Mouse (Mus musculus) liver, embryonic 11.5 days (tissue): Measurements from ENCODE around the gene C1qtnf12. TPM values are rescaled to one million over a fixed set of nuclear protein-coding genes. Genes with fewer than 3 reads are reported as not detected.

Source experiments
- ATAC-seq: fragments of 200-750 bp; cut with Nextera tagmentation; replicated peaks from 2 replicates; pipeline ENCODE4 v1.8.0; 2017; ENCODE audit warnings: moderate number of reproducible peaks, mild to moderate bottlenecking, moderate TSS enrichment, moderate library complexity; ENCODE audit not compliant: low FRiP score
- DNase-seq: peaks from one replicate; pipeline ENCODE4 v3.0.0-alpha.2; 2017; ENCODE audit warnings: low spot score
- H3K27ac ChIP-seq: fragments of 300-500 bp; sonication (generic); 2 replicates; pipeline ENCODE4 v1.5.1; 2014; ENCODE audit warnings: mild to moderate bottlenecking, low read depth, low read length, control low read depth
- H3K27me3 ChIP-seq: fragments of 300-500 bp; sonication (generic); replicated peaks from 2 replicates; pipeline ENCODE4 v1.6.1; 2014; ENCODE audit warnings: low read length, mixed read lengths; ENCODE audit not compliant: control insufficient read depth, insufficient read depth
- H3K36me3 ChIP-seq: fragments of 300-500 bp; sonication (generic); 2 replicates; pipeline ENCODE4 v1.6.1; 2014; ENCODE audit warnings: mild to moderate bottlenecking, low read length, moderate library complexity, mixed read lengths; ENCODE audit not compliant: control insufficient read depth, insufficient read depth
- H3K4me1 ChIP-seq: fragments of 300-500 bp; sonication (generic); replicated peaks from 2 replicates; pipeline ENCODE4 v1.6.1; 2014; ENCODE audit warnings: low read length, mixed read lengths; ENCODE audit not compliant: control insufficient read depth, insufficient read depth
- H3K4me2 ChIP-seq: fragments of 300-500 bp; sonication (generic); 2 replicates; pipeline ENCODE4 v1.6.1; 2014; ENCODE audit warnings: mild to moderate bottlenecking, control low read depth, moderate library complexity
- H3K4me3 ChIP-seq: fragments of 300-500 bp; sonication (generic); 2 replicates; pipeline ENCODE4 v1.5.1; 2014; ENCODE audit warnings: low read depth, low read length, control low read depth
- H3K9ac ChIP-seq: fragments of 300-500 bp; sonication (generic); 2 replicates; pipeline ENCODE4 v1.6.1; 2014; ENCODE audit warnings: low read depth, low read length, control low read depth
- H3K9me3 ChIP-seq: fragments of 300-500 bp; sonication (generic); 2 replicates; pipeline ENCODE4 v1.6.1; 2016; ENCODE audit warnings: low read length, inconsistent platforms, mixed read lengths; ENCODE audit not compliant: control insufficient read depth
- WGBS: fragments of 180-500 bp; shearing (Covaris S2); extraction: QIAGEN DNeasy Blood & Tissue Kit; methylation state at CpG from one replicate; pipeline ENCODE4 v1.1.7; 2014; 5-methylcytosine and 5-hydroxymethylcytosine counted together
- polyA plus RNA-seq: library from polyadenylated mRNA; unstranded; fragments of >200 nt; fragmentation: Nextera tagmentation; extraction: Ambion mirVana; gene quantifications from 2 replicates; pipeline ENCODE4 v1.2.1, GENCODE M21; 2014

C1qtnf12 gene
- polyA plus RNA-seq, 1 experiment from 2014 or later: 59.0 TPM

- DNase-seq: peak; percentile 46
- Histone ChIP-seq H3K27me3 (no peaks in the 10 kb centered on the region), H3K9me3 (no peaks in the 10 kb centered on the region), H3K9ac (peak overlapping the region; percentile 87), H3K4me1 (peaks cover 56% of the 10 kb centered on the region), H3K4me3 (peak overlapping the region; percentile 76), H3K27ac (peak overlapping the region; percentile 93), H3K36me3 (peaks cover 3% of the 10 kb centered on the region; the same call in 1 of the 2 replicates), H3K4me2 (peak overlapping the region; percentile 100)
- WGBS: 74% methylated on average over 22 of the region's 22 CpGs
- ATAC-seq: no peak; the same call in 1 of the 2 replicates
Measured at GRCm38 (mm10) chr4:155991211-155991907, 29.2 kb downstream of the C1qtnf12 start.

GRCm38 (mm10) chr4:155991908-155992230 lies 29.8 kb downstream of the C1qtnf12 start:
- WGBS: 22% methylated on average over 37 of the region's 37 CpGs
- no peaks in the 10 kb centered on the region for H3K27me3 ChIP-seq
- H3K27ac ChIP-seq: peak overlapping the region; percentile 93
- peak overlapping the region; percentile 100 for H3K4me2 ChIP-seq
- H3K4me3 ChIP-seq: peak overlapping the region; percentile 76
- peak overlapping the region; percentile 87 for H3K9ac ChIP-seq
- ATAC-seq (peak; percentile 0; the same call in 1 of the 2 replicates), DNase-seq (no peak)
- peaks cover 56% of the 10 kb centered on the region for H3K4me1 ChIP-seq
- no peaks in the 10 kb centered on the region for H3K9me3 ChIP-seq
- H3K36me3 ChIP-seq: peaks cover 8% of the 10 kb centered on the region; the same call in 1 of the 2 replicates

DNA sequence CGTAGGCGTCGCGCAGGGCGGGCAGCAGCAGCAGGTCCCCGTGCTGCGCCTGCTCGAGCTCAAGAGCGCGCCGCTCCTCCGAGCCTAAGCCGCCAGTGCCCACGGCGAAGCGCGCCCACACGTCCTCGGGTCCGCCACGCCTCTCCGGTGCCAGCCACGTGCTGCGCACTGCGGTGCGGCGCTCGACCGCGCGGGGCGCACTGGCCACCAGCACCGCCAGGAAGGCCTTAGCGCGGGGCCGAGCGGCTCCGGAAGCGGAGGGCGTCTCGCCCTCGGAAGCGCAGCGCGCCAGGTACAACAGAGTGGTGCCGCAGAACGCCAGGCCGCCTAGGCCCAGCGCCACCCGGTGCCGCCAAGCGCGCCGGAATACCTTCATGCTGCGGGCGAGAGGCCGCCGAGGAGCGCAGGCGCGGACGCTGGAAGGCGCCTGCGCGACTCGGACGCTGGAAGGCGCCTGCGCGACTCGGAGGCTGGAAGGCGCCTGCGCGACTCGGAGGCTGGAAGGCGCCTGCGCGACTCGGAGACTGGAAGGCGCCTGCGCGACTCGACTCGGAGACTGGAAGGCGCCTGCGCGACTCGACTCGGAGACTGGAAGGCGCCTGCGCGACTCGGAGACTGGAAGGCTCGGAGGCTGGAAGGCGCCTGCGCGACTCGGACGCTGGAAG lies 30.3 kb downstream of the C1qtnf12 start, which contains the start of the genes B3galt6 and Sdf4:
Gene B3galt6 (minus strand): TSS at position 409 of the 665 bp plus-strand sequence.
Gene Sdf4 (plus strand): TSS at position 632 of the 665 bp plus-strand sequence.
- WGBS: under 1% methylated on average over 99 of the region's 99 CpGs
- peaks cover 56% of the 10 kb centered on the region for H3K4me1 ChIP-seq
- peak; percentile 77 for ATAC-seq

GRCm38 (mm10) chr4:155992906-155993547 lies 30.9 kb downstream of the C1qtnf12 start:
- DNase-seq (peak; percentile 96), ATAC-seq (peak; percentile 76)
- Histone ChIP-seq H3K36me3 (peaks cover 15% of the 10 kb centered on the region; the same call in 1 of the 2 replicates), H3K27me3 (no peaks in the 10 kb centered on the region), H3K9me3 (no peaks in the 10 kb centered on the region), H3K4me3 (peak overlapping the region; percentile 76), H3K9ac (peak overlapping the region; percentile 85), H3K4me2 (peak overlapping the region; percentile 100), H3K27ac (peak overlapping the region; percentile 88), H3K4me1 (peaks cover 52% of the 10 kb centered on the region)
- WGBS: under 1% methylated on average over 70 of the region's 70 CpGs

More for the DNA sequence above, 30.3 kb downstream of the C1qtnf12 start, which contains the start of the genes B3galt6 and Sdf4:
- Histone ChIP-seq H3K4me2 (peak within 1 kb of the TSS; percentile 100), H3K4me3 (peak within 1 kb of the TSS; percentile 76), H3K9me3 (no peaks in the 10 kb centered on the region), H3K9ac (peak within 1 kb of the TSS; percentile 87), H3K27me3 (no peaks in the 10 kb centered on the region), H3K36me3 (peaks cover 10% of the 10 kb centered on the region; the same call in 1 of the 2 replicates), H3K27ac (peak within 1 kb of the TSS; percentile 93)
- peak; percentile 87 for DNase-seq

DNA sequence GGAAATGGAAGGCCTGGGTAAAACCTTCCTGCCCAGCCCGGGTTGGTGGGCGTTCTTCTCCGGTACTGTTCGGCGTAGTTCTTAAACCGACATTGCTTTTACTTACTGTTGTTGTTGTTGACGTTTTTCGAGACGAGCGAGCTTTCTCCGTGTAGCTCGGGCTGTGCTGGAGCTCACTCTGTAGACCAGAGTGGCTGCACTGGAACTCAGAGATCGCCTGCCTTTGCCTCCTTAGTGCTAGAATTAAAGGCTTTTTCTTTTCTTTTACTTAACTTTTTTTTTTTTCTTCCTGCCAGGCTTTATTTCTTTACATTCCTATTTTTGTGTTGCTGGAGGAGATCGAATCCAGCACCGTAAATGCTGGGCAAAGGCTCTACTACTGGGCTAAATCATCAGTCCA lies 31.5 kb downstream of the C1qtnf12 start:
- H3K27me3 ChIP-seq: no peaks in the 10 kb centered on the region
- H3K27ac ChIP-seq: peak overlapping the region; percentile 88
- no peak for ATAC-seq
- peaks cover 46% of the 10 kb centered on the region for H3K4me1 ChIP-seq
- H3K4me3 ChIP-seq: peak overlapping the region; percentile 76
- DNase-seq: no peak
- 3% methylated on average over 15 of the region's 15 CpGs for WGBS
- H3K4me2 ChIP-seq: peak overlapping the region; percentile 81
- H3K36me3 ChIP-seq: peaks cover 21% of the 10 kb centered on the region; the same call in 1 of the 2 replicates
- peak overlapping the region; percentile 85 for H3K9ac ChIP-seq
- H3K9me3 ChIP-seq: no peaks in the 10 kb centered on the region

DNA sequence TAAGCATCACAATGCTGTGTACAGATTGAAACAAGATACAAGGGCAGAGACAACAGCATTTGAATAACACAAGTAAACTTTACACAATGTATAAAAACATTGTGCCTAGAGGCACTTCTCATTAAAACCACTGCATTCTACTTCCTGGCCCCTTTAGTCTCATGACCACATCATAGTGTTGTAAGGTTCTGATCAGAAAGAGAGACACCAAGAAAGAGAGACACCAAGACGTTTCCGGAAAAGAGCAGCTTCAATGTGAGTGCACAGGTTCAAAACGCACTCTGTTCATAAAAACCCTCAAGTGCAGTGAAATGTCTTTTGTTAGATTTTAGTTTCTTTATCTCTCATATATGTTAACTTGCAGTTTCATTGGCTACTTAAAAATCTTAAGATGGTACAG lies 42.0 kb downstream of the C1qtnf12 start:
- H3K4me3 ChIP-seq: no peak overlapping the region
- DNase-seq (no peak), ATAC-seq (no peak)
- no peaks in the 10 kb centered on the region for H3K27me3 ChIP-seq
- 91% methylated on average over 3 of the region's 3 CpGs for WGBS
- no peak overlapping the region for H3K4me2 ChIP-seq
- no peaks in the 10 kb centered on the region for H3K4me1 ChIP-seq
- no peak overlapping the region for H3K27ac ChIP-seq
- H3K36me3 ChIP-seq: peaks cover 51% of the 10 kb centered on the region
- H3K9me3 ChIP-seq: no peaks in the 10 kb centered on the region
- H3K9ac ChIP-seq: no peak overlapping the region

DNA sequence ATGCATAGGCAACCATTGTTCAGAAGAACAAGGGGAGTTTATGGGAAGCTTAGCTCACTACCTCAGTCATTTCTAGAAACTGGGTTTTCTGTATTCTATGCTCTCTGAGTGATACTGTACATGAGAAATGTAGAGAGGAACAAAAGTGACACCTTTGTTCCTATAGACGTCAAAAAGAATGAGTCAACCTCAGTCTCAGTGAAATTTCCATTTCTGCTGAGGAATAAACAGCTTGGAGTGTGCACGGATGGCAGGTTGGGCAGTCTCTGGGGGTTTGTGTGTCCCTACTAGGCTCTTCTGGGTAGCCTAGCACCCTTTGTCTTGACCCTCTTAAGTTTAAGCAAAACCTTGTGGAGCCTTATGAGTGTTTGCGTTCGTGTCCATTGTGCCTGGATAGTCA lies 46.3 kb downstream of the C1qtnf12 start:
- Histone ChIP-seq H3K4me3 (no peak overlapping the region), H3K4me2 (no peak overlapping the region), H3K36me3 (peaks cover 46% of the 10 kb centered on the region), H3K4me1 (no peaks in the 10 kb centered on the region), H3K9ac (no peak overlapping the region), H3K9me3 (no peaks in the 10 kb centered on the region), H3K27ac (no peak overlapping the region), H3K27me3 (no peaks in the 10 kb centered on the region)
- ATAC-seq: no peak
- 88% methylated on average over 4 of the region's 4 CpGs for WGBS
- no peak for DNase-seq

- 78% methylated on average over 8 of the region's 8 CpGs for WGBS
- DNase-seq (no peak), ATAC-seq (0 out of 2 replicates have a peak, but pooled peaks have one; percentile 9)
- H3K36me3 ChIP-seq: peaks cover 32% of the 10 kb centered on the region
- H3K4me3 ChIP-seq: no peak within 1 kb of the TSS
- H3K9ac ChIP-seq: no peak within 1 kb of the TSS
- no peaks in the 10 kb centered on the region for H3K9me3 ChIP-seq
- H3K27me3 ChIP-seq: no peaks in the 10 kb centered on the region
- H3K4me1 ChIP-seq: no peaks in the 10 kb centered on the region
- H3K27ac ChIP-seq: no peak within 1 kb of the TSS
- no peak within 1 kb of the TSS for H3K4me2 ChIP-seq
Measured at GRCm38 (mm10) chr4:156013637-156014036, 51.5 kb downstream of the C1qtnf12 start, which contains the start of gene Tnfrsf4. TSS of gene Tnfrsf4 (plus strand) at chr4:156013843.
